Mouse (Mus musculus): Measurements from ENCODE around the gene Gfod1.

The Gfod1 gene

GRCm38 (mm10) chr13:43304018-43304431, at the start of gene Gfod1:
Gene Gfod1, minus strand, starts transcription at chr13:43304172.
- DNase-seq (ENCODE audit: low read depth), result peak; percentile 96

GRCm38 (mm10) chr13:43353356-43353755, 49.4 kb upstream of the Gfod1 start:
- DNase-seq (ENCODE audit: low read depth), result no peak

- no peak for DNase-seq (ENCODE audit: low read depth)
Observed at GRCm38 (mm10) chr13:43350489-43351169, 46.7 kb upstream of the Gfod1 start.

DNA sequence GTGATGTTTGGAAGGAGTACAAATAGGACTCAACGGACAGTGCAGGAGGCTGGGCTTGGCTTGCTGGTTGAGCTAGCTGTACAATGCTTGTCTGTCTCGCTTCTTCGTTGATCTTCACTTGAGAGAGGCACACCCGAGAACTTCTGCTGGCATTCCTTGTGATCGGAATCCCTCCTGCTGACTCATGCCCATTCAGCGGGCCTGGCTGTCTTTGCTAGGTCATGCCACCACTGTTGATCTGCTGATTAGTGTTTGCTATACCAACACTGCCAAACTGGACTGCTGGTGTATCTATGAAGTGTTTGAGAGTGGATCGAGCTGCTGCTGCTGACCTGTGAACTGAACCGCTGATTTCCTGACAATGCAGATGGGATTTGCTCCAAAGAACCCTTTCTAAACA, 45.4 kb upstream of the Gfod1 start:
- no peak for DNase-seq (ENCODE audit: low read depth)

DNA sequence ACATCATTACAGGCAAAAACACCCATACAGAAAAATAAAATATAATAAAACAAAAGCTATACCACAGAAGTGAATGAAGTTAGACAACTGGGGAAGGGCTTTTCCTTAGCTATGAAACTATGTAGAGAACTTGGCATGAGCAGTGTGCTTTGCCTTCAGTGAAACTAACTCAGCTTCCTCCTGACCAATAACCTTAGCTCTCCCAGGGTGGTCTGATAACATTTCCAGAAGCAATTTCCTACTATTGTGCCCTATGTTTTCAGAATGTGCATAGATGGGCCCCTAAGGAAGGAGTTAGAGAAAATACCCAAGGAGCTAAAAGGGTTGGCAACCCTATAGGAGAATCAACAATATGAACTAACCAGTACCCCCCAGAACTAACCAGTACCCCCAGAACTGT, 42.9 kb upstream of the Gfod1 start:
- DNase-seq (ENCODE audit: low read depth), result no peak

- no peak for DNase-seq (ENCODE audit: low read depth)
Observed at GRCm38 (mm10) chr13:43338632-43339031, 34.7 kb upstream of the Gfod1 start.

GRCm38 (mm10) chr13:43338001-43338400, 34.0 kb upstream of the Gfod1 start:
- DNase-seq (ENCODE audit: low read depth), result no peak

DNA sequence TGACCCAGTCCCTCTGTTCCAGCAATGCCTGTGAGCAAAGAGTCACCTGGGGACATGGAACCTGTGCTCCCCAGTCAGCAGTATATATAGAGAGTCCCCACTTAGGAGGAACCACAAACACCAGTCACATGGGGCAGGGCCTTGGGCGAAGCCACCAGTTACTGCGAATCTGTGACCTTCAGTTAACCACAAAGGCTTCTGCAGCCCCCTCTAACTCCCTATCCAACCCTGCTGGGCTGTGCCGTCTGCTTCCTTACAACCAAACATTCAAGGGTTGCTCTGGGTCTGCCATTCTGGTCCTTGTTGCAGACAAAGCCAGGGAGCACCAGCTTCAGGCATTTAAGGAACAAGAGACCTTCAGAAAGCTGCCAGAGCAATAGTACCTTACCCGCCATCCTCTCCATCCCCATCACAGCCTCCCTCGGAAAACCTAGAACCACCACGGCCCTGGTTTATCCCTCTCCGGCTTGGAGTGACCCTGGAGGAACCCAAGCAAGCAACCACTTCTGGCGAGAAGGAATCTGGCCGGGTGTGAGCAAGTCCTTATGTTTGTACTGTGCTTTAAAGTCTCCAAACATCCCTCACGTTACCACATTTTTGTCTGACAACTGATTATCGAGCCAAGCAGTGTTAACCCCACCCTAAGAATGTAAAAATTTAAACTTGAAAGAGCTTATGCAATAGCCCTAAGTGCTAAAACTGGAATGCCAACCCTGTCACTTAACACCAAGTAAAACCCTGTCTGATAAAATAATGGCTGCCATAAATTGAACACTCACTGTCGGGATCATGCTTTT, 32.7 kb upstream of the Gfod1 start:
- peak; percentile 39 for DNase-seq (ENCODE audit: low read depth)

GRCm38 (mm10) chr13:43332591-43332990, 28.6 kb upstream of the Gfod1 start:
- peak; percentile 62 for DNase-seq (ENCODE audit: low read depth)

DNA sequence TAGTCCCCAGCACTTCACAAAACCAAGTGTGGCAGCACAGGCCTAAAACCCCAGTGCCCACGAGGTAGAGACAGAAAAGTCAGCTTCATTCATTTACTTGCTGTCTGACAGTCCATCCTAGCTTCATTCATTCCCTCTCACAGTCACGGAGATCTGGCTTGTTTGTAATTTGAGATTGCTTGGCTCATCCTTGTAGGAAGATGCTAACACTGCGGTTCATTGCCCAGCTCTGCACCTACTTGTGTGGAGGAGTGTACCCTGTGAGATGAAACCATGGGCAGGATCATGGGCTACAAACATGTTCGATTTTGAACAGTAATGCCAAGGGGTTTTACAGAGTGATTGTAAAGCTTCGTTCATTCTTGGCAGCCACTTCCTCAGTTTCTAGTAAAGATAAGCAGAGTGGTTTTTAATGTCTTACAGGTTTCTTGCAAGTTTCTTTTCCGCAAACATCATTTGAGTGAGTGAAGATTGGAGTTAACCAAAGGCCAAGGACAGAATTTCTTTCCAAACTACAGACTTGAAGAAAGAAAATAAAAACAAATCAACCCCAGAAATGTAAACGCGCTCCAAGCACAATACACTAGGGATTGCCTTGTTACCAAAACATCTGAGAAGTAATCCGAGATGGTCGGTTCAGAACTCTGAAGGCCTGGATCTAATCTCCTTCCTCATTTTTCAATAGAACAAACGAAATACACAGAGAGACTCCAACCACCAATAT, 27.9 kb upstream of the Gfod1 start:
- DNase-seq (ENCODE audit: low read depth), result peak; percentile 84

GRCm38 (mm10) chr13:43325427-43325826, 21.5 kb upstream of the Gfod1 start:
- no peak for DNase-seq (ENCODE audit: low read depth)

DNA sequence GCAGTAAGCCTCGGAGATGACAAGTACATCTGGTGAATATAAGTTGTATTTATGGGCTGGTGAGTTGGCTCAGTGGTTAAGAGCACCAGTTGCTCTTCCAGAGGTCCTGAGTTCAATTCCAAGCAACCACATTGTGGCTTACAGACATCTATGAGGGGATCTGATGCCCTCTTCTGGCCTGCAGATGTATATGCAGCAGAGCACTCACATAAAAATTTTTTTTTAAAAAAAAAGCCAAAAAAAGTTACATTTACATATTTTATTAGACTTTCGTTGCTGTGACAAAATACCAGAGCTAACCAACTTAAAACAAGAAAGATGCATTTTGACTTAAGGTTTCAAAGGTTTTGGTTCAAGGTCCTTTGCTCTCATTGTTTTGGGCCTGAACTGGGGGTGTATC, 17.5 kb upstream of the Gfod1 start:
- DNase-seq (ENCODE audit: low read depth), result peak; percentile 9

DNA sequence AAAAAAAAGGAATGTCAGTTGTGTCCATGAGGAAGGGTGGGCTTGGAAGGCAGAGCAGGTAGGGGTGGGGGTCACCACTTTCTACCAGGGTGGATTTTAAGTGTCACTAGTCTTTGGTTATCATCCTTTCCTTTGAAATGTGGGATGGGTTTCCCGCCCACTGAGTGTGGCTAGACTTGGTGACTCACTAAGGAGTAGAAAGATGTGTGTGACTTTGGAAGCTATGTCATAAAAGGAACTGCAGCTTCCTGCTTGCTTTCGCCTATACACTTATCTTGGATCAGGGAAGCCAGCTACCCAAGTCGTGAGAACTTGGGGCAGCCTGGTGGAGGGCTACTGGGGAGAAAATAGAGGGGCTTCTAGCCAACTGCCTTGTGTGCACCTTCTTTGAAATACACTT, 15.4 kb upstream of the Gfod1 start:
- no peak for DNase-seq (ENCODE audit: low read depth)

DNA sequence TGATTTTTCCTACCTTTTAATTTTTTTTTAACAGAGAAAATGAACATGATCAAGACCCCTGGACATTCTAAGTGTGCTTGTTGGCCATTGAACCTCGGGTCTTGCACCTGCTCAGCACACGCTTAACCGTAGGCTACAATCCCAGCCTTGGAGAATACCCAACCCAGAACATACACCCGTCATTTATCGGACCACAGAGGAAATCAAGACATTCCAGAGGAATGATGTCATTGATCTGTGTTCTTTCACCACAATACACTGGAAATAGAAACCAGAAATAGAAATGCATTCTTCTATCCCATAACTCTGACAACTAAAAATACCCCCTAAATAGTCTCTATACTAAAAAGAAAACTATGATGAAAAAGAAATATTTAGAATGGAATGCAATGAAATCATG, 13.4 kb upstream of the Gfod1 start:
- DNase-seq (ENCODE audit: low read depth), result peak; percentile 77

GRCm38 (mm10) chr13:43305181-43305924, 1.4 kb upstream of the Gfod1 start:
- DNase-seq (ENCODE audit: low read depth), result no peak

GRCm38 (mm10) chr13:43304700-43305099, 728 bp upstream of the Gfod1 start:
- peak; percentile 22 for DNase-seq (ENCODE audit: low read depth)

- peak; percentile 61 for DNase-seq (ENCODE audit: low read depth)
Observed at GRCm38 (mm10) chr13:43303161-43303965, 609 bp downstream of the Gfod1 start.

GRCm38 (mm10) chr13:43302651-43303160, 1.3 kb downstream of the Gfod1 start:
- DNase-seq (ENCODE audit: low read depth), result peak; percentile 32

DNA sequence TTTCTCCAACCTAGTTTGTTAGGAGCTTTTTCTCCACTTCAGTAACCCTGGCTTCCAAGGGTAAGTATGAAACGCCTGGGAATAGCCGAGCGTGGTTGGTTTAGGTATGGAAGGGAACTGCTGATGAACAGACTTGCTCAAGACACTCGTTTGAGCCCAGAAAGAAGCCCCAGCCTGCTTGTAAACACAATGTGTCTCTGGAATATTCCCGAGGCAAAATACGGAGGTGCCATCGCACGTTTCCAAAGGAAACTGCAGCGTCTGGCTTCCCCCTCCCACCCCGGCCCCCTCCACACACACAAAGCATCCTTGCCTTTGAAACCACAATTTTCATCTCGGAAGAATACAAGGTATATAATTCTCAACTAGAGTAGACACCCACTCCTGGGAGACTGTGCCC, 1.7 kb downstream of the Gfod1 start:
- peak; percentile 22 for DNase-seq (ENCODE audit: low read depth)

DNA sequence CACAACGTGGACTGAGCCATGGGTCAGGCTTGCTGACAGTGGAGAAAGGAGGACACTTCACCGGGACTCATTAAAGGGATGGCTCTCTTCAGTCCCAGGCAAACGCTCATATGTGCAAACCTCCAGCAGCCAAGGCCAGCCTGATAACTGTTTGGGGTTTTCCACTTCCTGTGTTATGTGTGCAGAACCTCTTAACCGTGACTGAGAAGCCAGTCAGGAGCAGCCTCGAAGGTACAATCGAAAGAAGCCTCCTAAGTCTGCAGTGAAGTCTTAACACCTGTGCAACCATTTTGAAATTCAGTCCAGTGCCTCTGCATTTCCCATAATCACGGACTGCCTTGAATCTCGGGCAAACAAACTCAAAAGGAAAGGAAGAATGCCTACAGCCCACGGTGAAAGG, 3.1 kb downstream of the Gfod1 start:
- no peak for DNase-seq (ENCODE audit: low read depth)

DNA sequence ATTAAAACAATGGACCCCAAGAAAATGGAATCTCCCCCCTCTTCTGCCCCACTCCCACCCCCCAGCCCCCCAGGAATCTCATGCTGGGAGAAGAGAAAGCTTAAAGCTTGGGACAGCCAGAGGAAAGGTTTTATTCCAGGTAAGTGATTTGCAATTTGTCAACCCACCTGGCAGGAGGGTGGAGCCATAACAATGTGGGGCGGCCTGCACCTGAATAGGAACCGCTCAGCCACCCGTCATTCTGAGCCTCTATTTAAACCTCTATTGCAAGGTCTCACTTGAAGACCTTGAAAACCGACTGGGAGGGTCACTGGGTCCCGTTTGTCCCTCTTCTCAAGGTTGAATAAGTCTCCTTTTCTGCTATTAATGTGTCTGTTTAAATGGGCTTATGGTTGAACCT, 3.6 kb downstream of the Gfod1 start:
- no peak for DNase-seq (ENCODE audit: low read depth)
